Mouse (Mus musculus): ENCODE measurements around the gene Rbbp5.

Rbbp5 gene

DNA sequence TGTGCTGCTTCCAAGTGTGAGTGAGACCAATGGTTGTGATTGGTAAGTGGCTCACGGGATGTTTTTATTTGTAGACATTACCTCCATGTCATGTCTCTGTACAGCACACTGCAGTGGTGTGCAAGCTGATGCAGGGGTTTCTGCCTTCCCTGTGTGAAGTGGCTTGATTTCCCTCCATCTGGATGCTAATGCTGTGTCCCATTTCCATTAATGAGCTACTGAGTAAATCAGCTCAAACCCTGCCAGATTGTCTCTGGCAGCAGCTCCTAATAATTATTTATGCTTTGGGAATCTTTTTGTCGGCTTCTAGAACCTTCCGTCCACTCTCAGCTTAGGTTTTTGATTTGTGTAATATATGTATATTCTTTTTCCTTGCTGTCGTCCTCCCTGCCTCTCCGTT lies 28.0 kb downstream of the Rbbp5 start:
- DNase-seq: no peak

GRCm38 (mm10) chr1:132506058-132506457 lies 28.9 kb downstream of the Rbbp5 start, which contains the start of gene Tmem81:
Gene Tmem81, plus strand, starts transcription at chr1:132506230.
- DNase-seq: no peak

DNA sequence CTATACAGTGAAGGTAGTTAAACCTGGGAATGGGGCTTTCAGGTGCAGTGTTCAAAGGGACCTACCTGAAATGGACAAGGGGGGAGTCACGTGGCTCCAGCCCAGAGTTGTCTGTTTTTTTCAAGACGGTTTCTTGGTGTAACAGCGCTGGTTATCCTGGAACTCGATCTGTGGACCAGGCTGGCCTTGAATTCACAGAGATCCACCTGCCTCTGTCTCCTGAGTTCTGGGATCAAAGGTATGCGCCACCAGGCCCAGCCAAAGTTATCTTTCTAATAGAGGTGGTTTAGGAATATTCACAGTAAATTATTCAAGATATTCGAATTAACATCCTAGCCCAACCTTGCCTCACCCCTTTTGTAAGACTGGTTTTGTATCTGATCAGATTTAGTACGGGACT lies 29.5 kb downstream of the Rbbp5 start:
- DNase-seq: no peak

DNA sequence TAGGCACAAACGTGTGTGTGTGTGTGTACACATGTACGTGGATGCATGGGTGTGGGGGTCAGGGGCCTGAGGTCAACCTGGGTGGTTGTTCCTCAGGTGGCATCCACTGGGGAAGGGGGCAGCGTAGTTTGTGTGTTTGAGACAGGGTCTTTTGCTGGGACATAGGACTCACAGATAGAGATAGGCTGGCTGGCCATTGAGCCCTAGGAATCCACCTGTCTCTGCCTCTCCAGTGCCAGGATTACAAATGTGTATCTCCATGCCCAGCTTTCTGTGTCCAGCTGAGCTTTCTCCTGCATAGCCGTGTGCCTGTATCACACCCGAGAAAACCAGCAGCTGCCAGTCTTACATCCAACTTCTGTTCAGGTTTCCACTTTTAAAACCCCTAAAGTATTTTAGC lies 32.6 kb downstream of the Rbbp5 start:
- no peak for DNase-seq

GRCm38 (mm10) chr1:132511521-132511920 lies 34.4 kb downstream of the Rbbp5 start:
- no peak for DNase-seq

- DNase-seq: no peak
These were observed 34.9 kb downstream of the Rbbp5 start for GRCm38 (mm10) chr1:132512106-132512505.

DNA sequence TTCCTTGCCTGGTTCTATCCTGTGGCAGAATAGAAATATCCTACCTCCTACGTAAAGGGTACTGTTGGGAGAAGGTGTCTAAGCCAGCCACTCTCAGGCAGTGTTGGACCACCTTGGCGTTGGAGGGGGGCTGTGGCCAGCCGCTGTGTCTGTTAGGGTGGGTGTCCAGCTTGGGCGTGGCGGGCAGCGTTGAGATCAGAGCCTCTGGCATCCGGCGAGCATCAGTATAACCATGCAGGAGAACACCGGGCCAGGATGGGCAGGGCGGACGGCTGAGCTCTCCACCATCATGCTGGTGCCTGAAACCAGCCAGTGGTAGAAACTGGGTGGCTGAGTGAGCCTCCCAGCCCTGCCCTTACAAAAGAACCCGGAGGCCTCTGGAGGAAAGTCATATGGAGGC lies 38.2 kb downstream of the Rbbp5 start:
- DNase-seq: no peak

DNA sequence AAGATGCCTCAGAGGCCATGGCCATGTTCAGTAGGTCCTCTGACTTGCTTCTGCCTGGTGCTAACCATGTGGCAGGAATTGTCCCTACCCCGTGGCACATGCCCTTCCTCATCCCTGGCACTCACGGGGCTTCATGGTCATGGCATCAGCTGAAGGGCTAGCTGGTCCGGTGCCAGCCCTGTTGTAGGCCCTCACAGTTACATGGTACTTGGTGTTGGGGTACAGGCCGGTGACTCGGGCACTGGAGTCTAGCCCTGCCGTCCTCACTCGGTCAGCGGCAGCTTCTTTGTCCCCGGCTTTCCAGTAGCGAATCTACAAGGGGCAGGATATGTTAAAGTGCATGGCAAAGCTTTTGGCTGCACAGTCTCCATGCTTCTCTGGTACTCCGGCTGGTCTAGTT lies 39.6 kb downstream of the Rbbp5 start:
- DNase-seq: no peak

- DNase-seq: no peak
These were observed 41.5 kb downstream of the Rbbp5 start for GRCm38 (mm10) chr1:132518621-132519020.

GRCm38 (mm10) chr1:132519734-132520133 lies 42.6 kb downstream of the Rbbp5 start:
- DNase-seq: peak; percentile 43

GRCm38 (mm10) chr1:132520764-132521163 lies 43.6 kb downstream of the Rbbp5 start:
- DNase-seq: peak; percentile 66

- DNase-seq: no peak
These were observed 45.9 kb downstream of the Rbbp5 start for GRCm38 (mm10) chr1:132523048-132523447.

DNA sequence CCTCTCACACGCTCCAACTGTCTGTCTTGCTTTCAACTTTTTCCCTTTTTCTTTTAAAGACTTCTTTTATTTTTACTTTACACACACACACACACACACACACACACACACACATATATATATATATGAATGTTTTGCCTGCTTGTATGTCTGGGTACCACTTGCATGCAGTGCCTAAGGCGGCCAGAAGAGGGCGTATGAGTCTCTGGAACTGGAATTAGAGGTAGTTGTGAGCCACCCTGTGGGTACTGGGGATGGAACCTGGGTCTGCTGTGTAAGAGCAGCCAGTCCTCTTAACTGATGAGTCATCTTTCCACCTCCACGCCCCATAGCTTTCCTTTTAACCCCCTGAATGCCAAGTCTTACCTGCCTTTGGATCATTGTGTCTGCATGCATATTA lies 46.8 kb downstream of the Rbbp5 start:
- peak; percentile 35 for DNase-seq

DNA sequence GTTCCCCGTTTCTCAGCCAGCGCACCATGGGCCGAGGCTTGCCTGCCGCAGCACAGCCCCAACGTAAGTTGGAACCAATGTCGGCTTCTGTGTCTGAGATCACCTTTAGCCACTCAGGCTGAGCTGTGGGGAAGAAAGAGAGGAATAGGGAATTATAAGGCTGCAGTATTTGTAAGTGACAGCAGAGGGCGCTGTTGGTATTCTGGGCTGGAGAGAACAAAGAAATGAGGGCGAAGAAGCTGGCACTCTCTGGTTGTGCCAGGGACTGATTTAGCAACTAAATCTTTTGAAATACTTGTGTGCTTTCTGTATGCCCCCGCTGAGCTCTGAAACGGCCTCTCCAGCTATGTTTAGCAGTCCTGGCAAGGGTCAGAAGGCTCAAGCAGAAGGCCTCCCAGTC lies 48.7 kb downstream of the Rbbp5 start:
- peak; percentile 69 for DNase-seq

DNA sequence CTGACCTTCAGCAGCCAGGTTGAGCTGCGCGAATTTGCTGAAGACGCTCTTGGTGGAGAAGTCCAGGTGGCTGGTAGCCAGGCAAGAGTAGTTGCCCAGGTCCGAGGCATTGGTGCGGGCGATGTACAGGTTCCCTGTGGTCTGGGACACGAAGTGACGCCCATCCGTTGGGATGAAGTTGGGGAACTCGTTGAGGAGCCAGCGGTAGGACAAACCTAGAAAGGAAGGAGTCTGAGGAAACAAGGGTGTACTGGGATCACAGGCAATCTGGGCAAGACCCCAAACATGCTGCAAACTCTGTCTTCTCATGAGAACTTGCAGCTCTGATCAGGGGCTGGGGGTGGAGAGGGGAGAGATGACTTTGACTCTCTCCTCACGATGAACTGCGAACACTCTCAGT lies 50.9 kb downstream of the Rbbp5 start:
- no peak for DNase-seq

GRCm38 (mm10) chr1:132528647-132529334 lies 51.6 kb downstream of the Rbbp5 start:
- no peak for DNase-seq

- no peak for DNase-seq
These were observed 53.5 kb downstream of the Rbbp5 start for GRCm38 (mm10) chr1:132530631-132531191.

DNA sequence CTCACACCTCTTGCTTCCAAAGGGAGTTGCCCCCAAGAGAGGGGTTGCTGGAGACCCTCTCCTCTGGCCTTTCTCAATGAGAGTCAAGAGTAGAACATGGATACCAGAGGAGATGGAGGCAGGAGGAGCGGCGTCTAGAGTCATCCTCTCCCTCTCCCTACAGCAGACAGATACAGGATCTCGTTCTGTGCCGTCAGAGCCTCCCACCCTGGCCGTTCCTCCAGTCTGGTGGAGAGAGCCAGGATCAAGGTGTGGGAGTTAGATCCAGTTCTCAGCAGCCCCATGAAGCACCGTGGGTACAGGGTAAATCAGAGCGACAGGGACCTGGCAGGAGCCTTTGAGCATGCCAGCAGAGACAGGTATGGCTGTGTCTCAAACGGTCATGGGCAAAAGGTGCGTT lies 55.4 kb downstream of the Rbbp5 start:
- no peak for DNase-seq

DNA sequence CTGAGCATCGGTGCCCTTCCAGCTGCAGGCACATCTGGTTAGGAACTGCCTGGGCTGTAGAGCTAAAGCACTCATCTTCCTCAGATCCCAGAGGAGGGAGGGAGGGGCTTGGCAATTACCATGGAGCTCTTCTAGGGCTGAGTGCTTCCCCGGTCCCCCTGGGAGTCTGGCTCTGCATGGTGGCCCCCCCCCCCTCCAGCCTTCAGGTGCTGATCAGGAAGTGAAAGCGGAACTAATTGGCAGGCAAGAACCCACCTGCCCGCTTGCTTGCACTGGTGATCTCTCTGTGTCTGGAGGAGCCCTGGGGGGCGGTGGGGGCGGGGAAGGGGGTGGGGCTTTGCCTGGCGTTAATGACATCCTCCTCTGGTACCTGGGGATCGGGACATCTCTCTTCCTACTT lies 56.7 kb downstream of the Rbbp5 start:
- no peak for DNase-seq

GRCm38 (mm10) chr1:132535541-132535940 lies 58.4 kb downstream of the Rbbp5 start:
- no peak for DNase-seq

GRCm38 (mm10) chr1:132536416-132536815 lies 59.3 kb downstream of the Rbbp5 start:
- no peak for DNase-seq

DNA sequence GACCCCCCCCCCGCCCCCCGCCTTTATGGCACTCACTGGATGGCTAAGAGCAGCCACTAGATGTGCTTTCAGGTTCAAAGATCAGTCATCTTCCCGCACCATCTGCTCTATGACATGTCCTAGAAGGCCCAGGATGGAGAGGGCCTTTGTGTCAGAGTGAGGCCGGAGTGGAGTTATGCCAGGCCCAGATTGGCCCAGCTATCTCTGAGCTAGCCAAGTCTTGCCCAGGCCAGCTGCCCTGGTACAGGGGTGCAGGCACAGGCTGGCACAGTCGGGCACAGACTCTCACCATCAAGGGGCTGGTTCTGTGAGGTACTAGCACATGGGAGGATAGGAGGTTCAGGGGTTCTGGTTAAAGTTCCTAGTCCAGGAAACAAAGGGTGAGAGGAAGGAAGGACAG lies 60.6 kb downstream of the Rbbp5 start:
- no peak for DNase-seq

DNA sequence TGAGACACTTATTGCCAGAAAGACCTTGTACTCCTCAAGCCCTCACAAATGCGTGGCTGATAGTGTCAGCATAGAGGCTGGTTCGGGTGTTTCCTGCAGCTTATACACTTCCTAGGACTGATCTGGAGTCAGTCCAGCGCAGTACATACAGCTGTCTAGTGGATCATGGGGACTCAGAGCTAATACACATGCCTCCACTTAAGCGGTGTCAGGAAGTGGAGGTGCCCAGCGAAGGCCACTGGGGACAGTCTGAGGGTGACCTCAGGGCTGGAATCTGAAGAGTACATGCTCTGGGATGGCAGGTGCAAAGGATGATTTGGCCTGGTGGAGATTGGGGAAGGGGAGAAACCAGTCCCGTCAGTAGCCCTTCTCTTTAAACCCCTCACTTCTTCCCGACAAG lies 63.5 kb downstream of the Rbbp5 start:
- DNase-seq: no peak

GRCm38 (mm10) chr1:132541171-132541823 lies 64.1 kb downstream of the Rbbp5 start:
- no peak for DNase-seq

Data from kidney, adult 9 months (tissue).